ENCODE assay signal across 25 mouse cellular contexts in the genomic region with DNA sequence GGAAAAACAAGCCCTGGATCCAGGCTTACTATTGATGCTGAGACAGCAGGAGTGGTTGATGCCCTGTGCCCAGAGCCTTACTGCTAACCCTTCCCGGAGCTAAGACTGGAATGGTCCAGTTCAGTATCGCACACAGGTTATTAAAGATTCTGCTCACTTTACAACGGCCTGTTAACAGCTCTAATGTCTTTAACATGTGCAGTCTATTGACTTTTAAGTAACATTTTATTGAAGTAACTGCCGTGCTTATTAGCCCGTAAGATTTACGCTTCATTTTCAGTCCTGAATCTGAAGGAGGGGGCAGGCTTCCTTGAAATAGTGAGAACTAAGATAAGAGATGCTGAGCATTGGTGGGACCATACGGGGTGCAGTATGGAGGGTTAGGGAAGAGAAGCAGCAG.
A peak's percentile ranks its signal among the peaks of the same experiment; 100 is the strongest.
DNase-seq lines count a peak whose midpoint lies in the region; ATAC-seq lines count a peak whose summit lies in the region.
"Had no signal": no experiment of that assay in that cellular context is flagged by ENCODE, and none has a peak within 500 bp of the region (broad histone marks: within the 10 kb centered on the region; RNA-seq: fewer than 3 reads in every experiment).

No protein-coding gene starts in this region.

- H3K27me3 ChIP-seq in limb, embryonic 11.5 days (ENCODE audit: control insufficient read depth, insufficient read depth, low read length), result peaks cover 16% of the 10 kb centered on the region; the same call in 1 of the 2 replicates
- no peaks in the 10 kb centered on the region for H3K27me3 ChIP-seq in hindbrain, embryonic 13.5 days
- H3K27me3 ChIP-seq: CH12.LX; forebrain, embryonic 13.5 days; forebrain, embryonic 15.5 days had no signal

- peaks cover 28% of the 10 kb centered on the region for H3K4me1 ChIP-seq in limb, embryonic 11.5 days (ENCODE audit: control insufficient read depth, insufficient read depth, low read length)
- no peaks in the 10 kb centered on the region for H3K4me1 ChIP-seq in hindbrain, embryonic 13.5 days (replicated peaks)
- H3K4me1 ChIP-seq: embryonic facial prominence, embryonic 15.5 days; forebrain, embryonic 13.5 days; forebrain, embryonic 15.5 days had no signal

- 23% methylated on average over 7 of the region's 7 CpGs for WGBS in limb, embryonic 11.5 days
- 80% methylated on average over 7 of the region's 7 CpGs for WGBS in hindbrain, embryonic 13.5 days

- DNase-seq in CD4-positive helper T cell, adult 2 months (ENCODE audit: low read depth, low spot score), result peak; percentile 4
- peak; percentile 55 for DNase-seq in forelimb bud, embryonic 11.5 days (ENCODE audit: low read depth, low spot score)
- peak; percentile 26 for DNase-seq in limb, embryonic 11.5 days (ENCODE audit: low spot score)
- no peak for DNase-seq in MN1 (ENCODE audit: low spot score)
- DNase-seq in kidney, adult 9 months, result no peak
- DNase-seq: adrenal gland, adult 2 months; adrenal gland, postnatal 10 days; adrenal gland, postnatal 25 days; cerebellum, adult 11 months; cerebellum, adult 18-20 months; cerebellum, adult 8-10 months; cerebellum, adult 9-11 months; cerebellum, postnatal 14 days; cerebellum, postnatal 36 days; embryo, embryonic 11 days; forebrain, postnatal 0 days had no signal

- no peak overlapping the region for H3K4me2 ChIP-seq in limb, embryonic 11.5 days (ENCODE audit: low read depth, severe bottlenecking)
- no peak overlapping the region for H3K4me2 ChIP-seq in hindbrain, embryonic 13.5 days
- H3K4me2 ChIP-seq: embryonic facial prominence, embryonic 13.5 days; embryonic facial prominence, embryonic 15.5 days; forebrain, embryonic 13.5 days; forebrain, embryonic 15.5 days had no signal

- no peak overlapping the region for H3K9ac ChIP-seq in limb, embryonic 11.5 days (ENCODE audit: low read length)
- no peak overlapping the region for H3K9ac ChIP-seq in hindbrain, embryonic 13.5 days
- H3K9ac ChIP-seq: embryonic facial prominence, embryonic 13.5 days; embryonic facial prominence, embryonic 15.5 days; forebrain, embryonic 13.5 days; forebrain, embryonic 15.5 days; forebrain, postnatal 0 days had no signal

- no peak for ATAC-seq in limb, embryonic 11.5 days (ENCODE audit: insufficient number of reproducible peaks, low FRiP score, low TSS enrichment, low read depth)
- no peak for ATAC-seq in hindbrain, embryonic 13.5 days (ENCODE audit: low FRiP score)
- ATAC-seq: CD4-positive, CD25-positive, alpha-beta regulatory T cell, adult 4 months; forebrain, embryonic 13.5 days; forebrain, embryonic 15.5 days; forebrain, postnatal 0 days had no signal

- no peak overlapping the region for H3K4me3 ChIP-seq in limb, embryonic 11.5 days (ENCODE audit: low read depth, low read length)
- H3K4me3 ChIP-seq in hindbrain, embryonic 13.5 days, result no peak overlapping the region
- H3K4me3 ChIP-seq: embryonic facial prominence, embryonic 13.5 days; embryonic facial prominence, embryonic 15.5 days; erythroblast, embryonic 14.5 days; forebrain, embryonic 13.5 days; forebrain, embryonic 15.5 days had no signal

- H3K27ac ChIP-seq in limb, embryonic 11.5 days (replicated peaks; ENCODE audit: low read depth, low read length), result no peak overlapping the region
- H3K27ac ChIP-seq in hindbrain, embryonic 13.5 days, result no peak overlapping the region
- H3K27ac ChIP-seq: embryonic facial prominence, embryonic 13.5 days; embryonic facial prominence, embryonic 15.5 days; forebrain, embryonic 13.5 days; forebrain, embryonic 15.5 days had no signal

- no peaks in the 10 kb centered on the region for H3K36me3 ChIP-seq in limb, embryonic 11.5 days (ENCODE audit: control insufficient read depth, insufficient read depth, low read length)
- H3K36me3 ChIP-seq in hindbrain, embryonic 13.5 days, result no peaks in the 10 kb centered on the region
- H3K36me3 ChIP-seq: embryonic facial prominence, embryonic 13.5 days; embryonic facial prominence, embryonic 15.5 days; forebrain, embryonic 15.5 days; G1E had no signal

- H3K9me3 ChIP-seq in limb, embryonic 11.5 days (ENCODE audit: control insufficient read depth, low read length), result no peaks in the 10 kb centered on the region
- no peaks in the 10 kb centered on the region for H3K9me3 ChIP-seq in hindbrain, embryonic 13.5 days
- H3K9me3 ChIP-seq: embryonic facial prominence, embryonic 13.5 days; embryonic facial prominence, embryonic 15.5 days; forebrain, embryonic 13.5 days; forebrain, embryonic 15.5 days; G1E had no signal

Comparison
In these comparisons a context has a peak if more than half of its experiments do, and no peak if none do; other contexts are left out.
1. DNase-seq: peak in CD4-positive helper T cell, adult 2 months (single experiment), forelimb bud, embryonic 11.5 days (single experiment) and limb, embryonic 11.5 days (single experiment); none in MN1 (single experiment) and kidney, adult 9 months (single experiment).